Mouse (Mus musculus) mouse trophoblast stem cell (cell line): ENCODE data around the gene Zfp346.
"Not testable (repeated sequence)": the region's sequence is repeated elsewhere in the genome, so short reads cannot be mapped to it uniquely, and the experiment has no call there.

Experiments used
- in situ Hi-C, 2 experiments: fragments of 300-500 bp; cut with MseI, MboI; formaldehyde crosslinking; loops; 2 replicates in 1 of 2; 3 replicates in 1 of 2; pipeline ENCODE4 v1.15.1; 2025

Zfp346 gene

GRCm38 (mm10) chr13:55105045-55105952 is at the start of gene Zfp346:
Zfp346 (plus strand) TSS chr13:55105311.
- in situ Hi-C loops, result loop anchor here in 1 of 2 experiments (10.0 kb wide), 1 partner anchor 70 kb away; no protein-coding TSS in a partner anchor

- in situ Hi-C loops, result loop anchor here in 1 of 2 experiments (5.0 kb wide), 1 partner anchor 261 kb away; no protein-coding TSS in a partner anchor
Observed at GRCm38 (mm10) chr13:55058042-55058441, 47.1 kb upstream of the Zfp346 start.

- in situ Hi-C loops, result no loop called here
Observed at GRCm38 (mm10) chr13:55063276-55063675, 41.8 kb upstream of the Zfp346 start.

GRCm38 (mm10) chr13:55069719-55070118 is 35.4 kb upstream of the Zfp346 start:
- in situ Hi-C loops, result no loop called here

GRCm38 (mm10) chr13:55071322-55071721 is 33.8 kb upstream of the Zfp346 start:
- in situ Hi-C loops, result no loop called here

GRCm38 (mm10) chr13:55075597-55075996 is 29.5 kb upstream of the Zfp346 start:
- in situ Hi-C loops, result no loop called here

GRCm38 (mm10) chr13:55092588-55092987 is 12.5 kb upstream of the Zfp346 start:
- in situ Hi-C loops, result no loop called here

GRCm38 (mm10) chr13:55097841-55098240 is 7.3 kb upstream of the Zfp346 start:
- in situ Hi-C loops, result not testable (repeated sequence)

GRCm38 (mm10) chr13:55099066-55099725 is 5.9 kb upstream of the Zfp346 start:
- in situ Hi-C loops, result no loop called here

GRCm38 (mm10) chr13:55099726-55100478 is 5.2 kb upstream of the Zfp346 start, which contains the start of gene Uimc1:
Uimc1 (minus strand) TSS chr13:55100300.
- in situ Hi-C loops, result loop anchor here in 1 of 2 experiments (10.0 kb wide), 1 partner anchor 75 kb away; no protein-coding TSS in a partner anchor

- in situ Hi-C loops, result loop anchor here in 1 of 2 experiments (10.0 kb wide), 1 partner anchor 73 kb away; no protein-coding TSS in a partner anchor
Observed at GRCm38 (mm10) chr13:55101627-55102026, 3.5 kb upstream of the Zfp346 start.

- in situ Hi-C loops, result loop anchor here in 1 of 2 experiments (10.0 kb wide), 1 partner anchor 72 kb away; no protein-coding TSS in a partner anchor
Observed at GRCm38 (mm10) chr13:55102366-55102765, 2.7 kb upstream of the Zfp346 start.

- in situ Hi-C loops, result loop anchor here in 1 of 2 experiments (10.0 kb wide), 1 partner anchor 71 kb away; no protein-coding TSS in a partner anchor
Observed at GRCm38 (mm10) chr13:55103351-55103750, 1.8 kb upstream of the Zfp346 start.

- in situ Hi-C loops, result loop anchor here in 1 of 2 experiments (10.0 kb wide), 1 partner anchor 69 kb away; no protein-coding TSS in a partner anchor
Observed at GRCm38 (mm10) chr13:55105953-55106691, 1.0 kb downstream of the Zfp346 start.

- in situ Hi-C loops, result loop anchor here in 1 of 2 experiments (10.0 kb wide), 1 partner anchor 68 kb away; no protein-coding TSS in a partner anchor
Observed at GRCm38 (mm10) chr13:55107116-55107515, 2.0 kb downstream of the Zfp346 start.

- in situ Hi-C loops, result loop anchor here in 1 of 2 experiments (10.0 kb wide), 1 partner anchor 67 kb away; no protein-coding TSS in a partner anchor
Observed at GRCm38 (mm10) chr13:55107694-55108093, 2.6 kb downstream of the Zfp346 start.

GRCm38 (mm10) chr13:55114375-55114774 is 9.3 kb downstream of the Zfp346 start:
- in situ Hi-C loops, result no loop called here

- in situ Hi-C loops, result no loop called here
Observed at GRCm38 (mm10) chr13:55124903-55125302, 19.8 kb downstream of the Zfp346 start.

GRCm38 (mm10) chr13:55133448-55133847 is 28.3 kb downstream of the Zfp346 start, which contains the start of gene Gm17617:
Gm17617 (minus strand) TSS chr13:55133548.
- in situ Hi-C loops, result no loop called here

GRCm38 (mm10) chr13:55135382-55135781 is 30.3 kb downstream of the Zfp346 start:
- in situ Hi-C loops, result no loop called here
